Mouse (Mus musculus): ENCODE results near the gene 5730522E02Rik. TPM values are rescaled to one million over a fixed set of nuclear protein-coding genes. Genes with fewer than 3 reads are reported as not detected.
"Not testable (repeated sequence)": the region's sequence is repeated elsewhere in the genome, so short reads cannot be mapped to it uniquely, and the experiment has no call there.

The 5730522E02Rik gene
- not detected for total RNA-seq (2021)
- long read RNA-seq, experiment 1: 0 reads
- long read RNA-seq, experiment 2: 0 reads

DNA sequence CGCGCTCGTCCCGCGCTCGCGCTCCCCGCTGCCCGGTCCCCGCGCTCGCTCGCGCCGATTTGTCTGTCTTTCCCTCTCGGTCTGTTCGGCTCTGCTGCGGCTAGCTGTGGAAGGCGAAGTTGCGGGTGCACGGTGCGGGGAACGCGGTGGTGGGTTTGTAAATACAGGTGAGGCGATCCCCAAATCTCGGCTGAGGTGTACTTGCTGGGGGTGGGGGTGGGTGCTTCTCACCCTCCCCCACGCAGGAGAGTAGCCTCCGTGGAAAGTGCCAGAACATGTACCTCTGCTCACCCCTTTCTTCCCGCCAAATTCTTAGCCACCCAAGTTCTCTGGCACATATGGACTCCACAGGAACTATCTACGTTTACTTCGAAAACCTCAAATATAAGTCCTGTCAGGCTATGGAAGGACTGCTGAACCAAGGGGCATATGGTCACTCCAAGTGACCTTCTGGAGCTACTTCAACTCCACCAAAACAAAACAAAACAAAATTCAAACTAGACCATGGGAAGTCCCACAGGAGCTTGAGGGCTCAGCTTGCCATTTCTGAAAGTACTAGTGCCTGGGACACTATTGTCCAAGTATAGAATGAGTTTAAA lies at the start of gene 5730522E02Rik:
TSS of gene 5730522E02Rik (minus strand) at position 182 of the 599 bp plus-strand sequence.
- intact Hi-C loops (cut with DNase I): no loop called here
- Histone ChIP-seq H3K27ac (peak within 1 kb of the TSS; percentile 70), H3K4me3 (peak within 1 kb of the TSS; percentile 81)
- TF ChIP-seq CTCF (IDR thresholded peaks at IDR 0.05): no peak
- no peak for DNase-seq

DNA sequence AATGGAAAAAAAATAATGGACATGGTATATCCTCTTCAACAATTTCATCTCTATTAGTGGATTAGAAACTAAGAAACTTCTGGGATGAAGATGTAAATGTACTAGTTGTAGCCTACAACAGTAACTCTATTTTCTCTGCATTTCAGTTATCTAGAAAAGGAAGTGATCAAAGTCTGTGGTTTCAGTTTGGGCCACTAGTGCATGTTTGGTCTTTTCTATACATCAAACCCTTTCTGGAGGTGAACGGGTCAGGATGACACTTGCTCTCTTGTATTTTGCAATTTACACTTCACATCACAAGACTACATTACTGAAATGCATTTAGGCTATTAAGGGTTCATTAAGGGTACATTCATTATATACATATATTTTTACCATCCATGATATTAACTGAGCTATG lies 26.0 kb upstream of the 5730522E02Rik start:
- intact Hi-C loops (cut with DNase I): no loop called here
- no peak for DNase-seq
- TF ChIP-seq CTCF (IDR thresholded peaks at IDR 0.05): no peak
- Histone ChIP-seq H3K4me3 (no peak overlapping the region), H3K27ac (no peak overlapping the region)

DNA sequence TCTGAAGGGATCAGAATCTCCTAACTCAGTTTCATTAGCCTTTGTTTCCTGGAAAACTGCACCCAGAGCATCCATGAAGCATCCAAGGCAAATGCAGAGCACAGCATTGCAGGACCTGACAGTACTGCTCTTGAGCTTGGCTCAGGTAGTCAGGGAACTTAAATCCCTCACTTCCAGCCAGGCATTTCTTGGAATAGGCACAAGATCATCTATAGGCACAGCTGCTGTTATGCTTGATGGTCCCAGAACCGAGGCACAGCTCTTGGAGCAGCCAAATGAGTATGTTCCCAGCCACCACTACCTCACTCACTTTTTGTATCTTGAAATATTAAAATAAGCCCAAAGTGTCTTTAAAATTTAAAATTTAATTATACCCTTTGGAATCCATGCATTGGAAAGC lies 19.3 kb upstream of the 5730522E02Rik start:
- no peak for DNase-seq
- no peak overlapping the region for H3K4me3 ChIP-seq
- no peak for TF ChIP-seq CTCF (IDR thresholded peaks at IDR 0.05)
- intact Hi-C loops (cut with DNase I): no loop called here
- H3K27ac ChIP-seq: no peak overlapping the region

DNA sequence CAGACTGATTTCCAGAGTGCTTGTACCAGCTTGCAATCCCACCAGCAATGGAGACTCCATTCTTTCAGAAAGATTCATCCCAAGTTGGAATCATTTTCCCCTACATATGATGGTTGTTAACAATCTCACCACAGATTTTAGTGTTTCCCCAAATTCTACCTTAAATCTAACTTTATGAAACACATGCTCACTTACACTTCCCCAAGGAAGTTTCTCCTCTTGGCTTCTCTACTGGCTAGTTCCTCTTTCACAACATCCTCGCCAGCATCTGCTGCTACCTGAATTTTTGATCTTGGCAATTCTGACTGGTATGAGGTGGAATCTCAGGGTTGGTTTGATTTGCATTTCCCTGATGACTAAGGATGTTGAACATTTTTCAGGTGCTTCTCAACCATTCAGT lies 3.1 kb upstream of the 5730522E02Rik start:
- intact Hi-C loops (cut with DNase I): not testable (repeated sequence)

DNA sequence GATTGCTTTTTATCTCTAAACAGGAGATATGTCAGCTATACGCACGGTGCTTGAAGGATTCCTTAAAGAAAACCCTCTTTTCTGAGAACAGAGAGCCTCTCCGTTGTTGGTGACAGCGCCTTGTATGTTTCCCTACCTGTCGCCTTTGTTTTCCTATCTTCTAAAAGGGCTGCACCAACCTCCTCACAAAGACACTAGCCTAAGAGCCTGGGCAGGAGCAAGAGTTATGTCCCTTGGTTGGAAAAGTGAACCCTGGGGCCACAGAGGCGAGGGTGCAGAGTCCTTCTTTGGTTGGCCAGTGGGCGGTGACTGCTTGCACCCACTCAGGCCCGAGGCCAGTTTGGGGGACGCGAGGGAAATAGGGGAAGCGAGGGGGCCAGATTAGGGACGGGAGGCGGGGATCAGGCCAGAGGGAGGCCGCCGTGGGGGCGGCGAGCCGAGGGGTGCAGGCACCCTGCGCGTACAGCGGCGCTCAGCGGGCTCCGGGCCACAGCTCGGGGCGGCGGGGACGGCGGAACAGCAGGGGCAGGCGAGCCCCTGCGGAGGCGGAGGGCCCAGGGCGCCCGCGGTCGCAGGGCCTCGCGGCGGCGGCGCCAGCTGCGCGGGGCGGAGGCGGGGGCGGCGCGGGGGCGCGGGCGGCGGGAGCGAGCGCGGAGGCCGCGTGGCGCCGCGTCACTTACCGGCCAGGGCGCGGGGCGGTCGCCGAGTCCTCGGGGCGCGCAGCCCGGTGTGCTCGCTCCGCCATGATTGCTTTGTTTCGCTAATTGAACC lies 567 bp downstream of the 5730522E02Rik start:
- H3K4me3 ChIP-seq: peak overlapping the region; percentile 81
- no peak for TF ChIP-seq CTCF (IDR thresholded peaks at IDR 0.05)
- intact Hi-C loops (cut with DNase I): no loop called here
- peak; percentile 61 for DNase-seq
- H3K27ac ChIP-seq: peak overlapping the region; percentile 70

More for the DNA sequence above, 3.1 kb upstream of the 5730522E02Rik start:
- H3K4me3 ChIP-seq, DNase-seq, H3K27ac ChIP-seq: not testable (repeated sequence)

DNA sequence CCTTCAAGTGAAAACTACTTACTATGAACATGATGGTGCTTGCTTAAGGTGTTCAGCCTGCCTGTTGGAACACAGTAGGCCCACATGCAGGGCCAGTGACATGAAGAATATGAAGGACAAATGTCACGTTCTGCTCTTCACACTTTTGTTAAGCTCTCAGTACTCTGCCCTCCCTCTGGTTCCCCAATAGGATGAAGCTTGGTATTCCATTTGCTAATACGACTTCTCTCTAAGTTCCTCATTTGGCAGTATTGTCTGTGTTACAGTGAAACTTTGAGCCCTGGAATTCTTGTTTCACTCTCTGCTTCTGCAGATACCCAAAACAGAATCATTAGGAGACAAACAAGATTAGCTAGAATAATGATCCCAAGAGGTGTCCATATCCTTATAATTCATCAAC lies 7.1 kb downstream of the 5730522E02Rik start:
- no peak overlapping the region for H3K27ac ChIP-seq
- intact Hi-C loops (cut with DNase I): no loop called here
- no peak for DNase-seq
- no peak for TF ChIP-seq CTCF (IDR thresholded peaks at IDR 0.05)
- no peak overlapping the region for H3K4me3 ChIP-seq

DNA sequence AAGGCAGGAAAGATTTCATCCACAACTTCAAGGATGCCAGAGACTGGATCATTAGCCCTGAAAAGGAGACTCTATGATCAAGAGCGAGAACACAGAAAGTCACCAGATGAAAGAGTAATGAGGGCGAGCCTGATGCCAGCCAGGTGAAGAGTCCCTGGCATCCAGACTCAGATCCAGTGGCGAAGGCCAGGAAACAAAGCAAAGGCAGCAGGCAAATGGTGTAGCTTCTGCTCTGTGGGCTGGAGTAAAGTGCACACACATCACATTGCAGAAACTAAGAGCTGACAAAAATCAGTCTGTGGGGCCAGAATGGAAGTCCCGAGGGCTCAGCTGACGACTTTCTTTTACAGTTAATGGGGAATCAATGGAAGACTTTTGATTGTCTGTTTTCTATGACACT lies 7.7 kb downstream of the 5730522E02Rik start:
- DNase-seq: no peak
- intact Hi-C loops (cut with DNase I): no loop called here
- Histone ChIP-seq H3K4me3 (no peak overlapping the region), H3K27ac (no peak overlapping the region)
- TF ChIP-seq CTCF (IDR thresholded peaks at IDR 0.05): no peak

DNA sequence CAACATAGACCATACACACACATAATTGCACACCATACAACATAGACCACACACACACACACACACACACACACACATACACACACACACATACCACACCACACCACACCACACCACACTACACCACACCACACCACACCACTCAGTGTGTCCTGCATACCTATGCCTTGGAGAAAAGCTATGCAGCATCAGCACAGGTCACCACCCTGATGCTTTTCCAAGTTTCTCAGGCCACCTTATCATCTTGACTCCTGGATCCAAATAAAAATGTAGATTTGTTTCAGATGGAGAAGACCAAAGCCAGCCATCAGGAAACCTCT lies 8.8 kb downstream of the 5730522E02Rik start:
- intact Hi-C loops (cut with DNase I): no loop called here
- H3K27ac ChIP-seq: no peak overlapping the region
- TF ChIP-seq CTCF (IDR thresholded peaks at IDR 0.05): no peak
- H3K4me3 ChIP-seq: no peak overlapping the region
- DNase-seq: no peak

DNA sequence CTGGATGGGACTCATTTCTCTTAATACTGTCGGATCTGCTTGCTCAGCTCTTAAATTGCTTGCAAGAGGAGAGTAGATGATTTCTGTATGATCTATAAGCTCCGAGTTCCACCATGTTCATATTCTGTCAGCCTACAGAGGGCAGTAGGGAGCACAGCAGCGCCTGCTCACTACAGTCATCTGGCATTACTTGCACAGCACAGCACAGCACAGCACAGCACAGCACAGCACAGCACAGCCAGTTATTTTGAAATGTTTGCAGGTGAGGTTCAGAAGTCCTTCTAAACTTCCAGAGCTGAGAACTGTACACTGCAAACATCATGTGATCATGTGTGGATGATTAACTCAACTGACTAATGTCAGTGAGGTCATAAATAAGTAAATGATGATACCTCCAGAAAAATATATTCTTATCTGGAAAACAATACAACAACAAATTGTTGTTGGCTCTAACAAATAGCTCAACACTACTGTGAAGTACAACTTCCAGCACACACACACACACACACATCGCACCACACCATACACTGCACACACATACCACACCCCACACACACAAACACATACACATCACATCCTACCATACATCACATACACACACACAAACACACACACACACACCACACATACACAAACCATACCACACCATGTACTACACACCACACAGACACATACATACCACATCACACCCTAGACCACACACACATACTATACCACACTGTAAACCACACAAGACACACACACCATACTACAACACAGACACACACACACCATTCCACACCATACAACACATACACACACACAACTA lies 9.4 kb downstream of the 5730522E02Rik start:
- H3K4me3 ChIP-seq: no peak overlapping the region
- peak; percentile 45 for DNase-seq
- peak; percentile 68 for TF ChIP-seq CTCF (IDR thresholded peaks at IDR 0.05)
- no peak overlapping the region for H3K27ac ChIP-seq
- intact Hi-C loops (cut with DNase I): no loop called here

DNA sequence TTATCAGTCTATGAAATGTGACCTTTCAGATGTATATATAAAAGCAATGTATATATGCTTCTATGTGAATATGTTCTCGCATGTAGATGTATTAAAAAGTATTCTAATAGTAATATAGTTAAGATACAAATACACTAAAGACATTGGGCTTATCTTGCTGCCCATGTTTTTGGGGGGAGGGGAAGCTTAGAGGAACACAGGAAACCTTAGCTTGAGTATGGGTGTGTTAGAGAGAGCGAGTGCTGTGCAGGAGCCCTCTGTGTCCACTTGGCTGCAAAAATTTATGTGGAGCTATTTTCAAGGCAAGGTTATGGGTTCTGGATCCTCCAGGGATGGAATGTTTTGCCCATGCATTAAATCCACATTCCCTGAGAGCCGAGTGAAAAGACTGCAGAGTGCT lies 15.1 kb downstream of the 5730522E02Rik start:
- no peak overlapping the region for H3K4me3 ChIP-seq
- intact Hi-C loops (cut with DNase I): no loop called here
- no peak overlapping the region for H3K27ac ChIP-seq
- TF ChIP-seq CTCF (IDR thresholded peaks at IDR 0.05): no peak
- DNase-seq: no peak

DNA sequence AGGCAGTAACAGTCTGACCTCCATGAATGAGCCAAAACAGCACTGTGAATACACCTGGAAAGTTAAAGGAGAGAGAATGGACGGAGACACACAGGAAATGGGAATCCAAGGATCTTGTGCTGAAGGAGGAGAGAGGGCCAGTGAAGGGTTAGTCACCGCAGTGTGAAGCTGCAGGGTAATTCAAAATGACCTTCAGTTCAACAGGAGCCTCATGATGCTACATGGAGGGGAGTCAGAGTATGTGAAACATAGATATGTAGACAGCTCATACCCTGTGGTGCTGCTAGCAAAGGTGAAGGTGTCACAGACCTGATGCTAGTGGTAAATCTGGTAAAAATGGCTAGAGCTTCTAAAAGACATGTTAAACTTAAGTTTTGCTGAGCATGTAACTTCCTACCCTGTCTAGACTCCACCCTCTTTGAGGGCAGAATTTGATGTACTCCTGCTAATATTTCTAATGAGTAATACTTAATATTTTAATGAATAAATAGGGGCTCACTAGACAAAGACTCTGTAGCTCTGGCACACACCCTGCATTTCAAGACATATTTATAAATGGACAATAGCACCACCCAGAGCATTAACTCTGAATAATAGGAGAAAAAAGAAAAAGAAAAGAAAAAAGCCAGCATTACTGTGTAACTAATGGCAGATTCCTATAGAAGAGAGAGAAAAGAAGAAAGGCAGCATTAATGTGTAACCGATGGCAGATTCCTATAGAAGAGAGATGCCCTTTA lies 23.2 kb downstream of the 5730522E02Rik start:
- Histone ChIP-seq H3K4me3 (no peak overlapping the region), H3K27ac (no peak overlapping the region)
- intact Hi-C loops (cut with DNase I): no loop called here
- TF ChIP-seq CTCF (IDR thresholded peaks at IDR 0.05): no peak
- DNase-seq: no peak

DNA sequence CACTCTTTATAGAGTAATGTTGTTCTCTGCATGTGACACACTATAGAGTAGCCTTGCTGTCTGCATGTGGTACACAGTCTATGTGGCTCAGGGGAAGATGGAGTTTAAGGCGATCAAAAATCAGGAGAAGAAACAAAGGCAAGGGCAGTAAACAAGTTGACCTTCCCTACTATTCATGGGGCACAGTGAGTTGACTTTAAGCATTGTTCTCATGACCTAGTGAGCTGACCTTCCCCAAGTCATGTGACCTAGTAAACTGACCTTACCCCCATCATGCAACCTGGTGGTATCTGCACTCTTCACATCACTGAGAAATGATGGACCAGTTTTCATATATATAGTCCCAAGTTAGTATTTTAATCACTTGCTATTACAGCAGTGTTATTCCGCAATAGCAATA lies 40.0 kb downstream of the 5730522E02Rik start:
- TF ChIP-seq CTCF (IDR thresholded peaks at IDR 0.05): no peak
- intact Hi-C loops (cut with DNase I): no loop called here
- no peak for DNase-seq
- Histone ChIP-seq H3K27ac (no peak overlapping the region), H3K4me3 (no peak overlapping the region)

DNA sequence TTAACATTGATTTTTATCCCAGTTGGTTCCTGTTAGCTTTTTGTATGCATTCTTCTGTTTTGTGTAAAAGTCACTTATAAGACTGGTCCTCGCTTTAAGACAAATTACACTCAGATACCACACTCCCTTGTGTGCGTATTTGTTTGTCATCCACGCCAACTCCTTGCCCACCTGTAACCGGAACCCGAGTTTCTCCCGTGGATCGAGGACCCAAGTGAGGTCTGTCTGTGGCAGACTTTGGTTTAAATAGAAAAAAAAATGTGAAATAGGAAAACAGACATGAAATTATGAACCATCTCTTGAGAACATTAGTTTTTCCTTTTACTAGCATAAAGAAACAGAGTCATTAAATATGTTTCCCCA lies 43.0 kb downstream of the 5730522E02Rik start:
- no peak for DNase-seq
- no peak overlapping the region for H3K4me3 ChIP-seq
- no peak overlapping the region for H3K27ac ChIP-seq
- intact Hi-C loops (cut with DNase I): no loop called here
- no peak for TF ChIP-seq CTCF (IDR thresholded peaks at IDR 0.05)

Measured in gastrocnemius, adult 2 months (tissue).